Comparison of ENCODE assay signal across 16 mouse cellular contexts in the genomic region with DNA sequence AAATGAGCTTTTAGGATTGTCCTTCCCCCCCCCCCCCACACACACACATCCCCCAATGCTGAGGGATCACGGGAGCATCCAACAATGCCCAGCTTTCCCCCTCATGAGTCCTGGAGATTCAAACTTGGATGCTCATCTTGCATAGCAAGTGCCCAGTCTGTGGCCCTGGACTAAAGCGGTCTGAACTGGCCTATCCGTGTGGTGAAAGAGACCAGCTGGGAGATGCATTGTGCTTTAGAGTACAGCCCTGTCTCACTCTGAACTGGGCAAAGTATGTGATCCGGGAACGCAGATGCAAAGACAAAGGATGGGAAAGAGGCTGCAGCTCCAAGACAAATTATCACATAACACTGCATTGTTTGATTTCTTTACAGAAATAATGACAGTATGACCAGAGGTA. TPM values are rescaled to one million over a fixed set of nuclear protein-coding genes. Genes with fewer than 3 reads are reported as not detected.
DNase-seq lines count a peak whose midpoint lies in the region; ATAC-seq and TF ChIP-seq lines count a peak whose summit lies in the region.
"Had no signal": no experiment of that assay in that cellular context is flagged by ENCODE, and none has a peak within 500 bp of the region (broad histone marks: within the 10 kb centered on the region; RNA-seq: fewer than 3 reads in every experiment).

No protein-coding gene starts in this region.

- H3K36me3 ChIP-seq in forebrain, embryonic 15.5 days, result 0 out of 2 replicates have a peak, but pooled peaks cover 5% of the 10 kb centered on the region
- peaks cover 14% of the 10 kb centered on the region; the same call in 1 of the 2 replicates for H3K36me3 ChIP-seq in hindbrain, postnatal 0 days (ENCODE audit: insufficient read depth, low read length)
- H3K36me3 ChIP-seq in neural tube, embryonic 12.5 days, result peaks cover 26% of the 10 kb centered on the region
- H3K36me3 ChIP-seq: lung, embryonic 15.5 days had no signal

- peak; percentile 26 for DNase-seq in embryo, embryonic 10.5 days (ENCODE audit: low spot score)
- no peak for DNase-seq in embryo, embryonic 10 days (ENCODE audit: low spot score)
- DNase-seq in hindbrain, postnatal 0 days (ENCODE audit: low spot score), result peak; percentile 43
- DNase-seq in cerebellum, adult 9-10 months, result no peak
- DNase-seq in lung, postnatal 10 days, result no peak
- no peak for DNase-seq in adrenal gland, adult (ENCODE audit: inconsistent age in 2 of 2, low spot score in 1 of 2)
- DNase-seq: cerebellum, adult 2 months; kidney, adult 2 months; thymus, adult 18-20 months had no signal

- no peak overlapping the region for H3K4me2 ChIP-seq in forebrain, embryonic 15.5 days (replicated peaks)
- H3K4me2 ChIP-seq in hindbrain, postnatal 0 days (ENCODE audit: low read depth, low read length), result no peak overlapping the region
- no peak overlapping the region for H3K4me2 ChIP-seq in neural tube, embryonic 12.5 days (replicated peaks)
- H3K4me2 ChIP-seq: heart, embryonic 12.5 days; limb, embryonic 15.5 days; lung, embryonic 15.5 days had no signal

- 39% methylated on average over 5 of the region's 5 CpGs for WGBS in forebrain, embryonic 15.5 days
- 18% methylated on average over 5 of the region's 5 CpGs for WGBS in hindbrain, postnatal 0 days
- 55% methylated on average over 5 of the region's 5 CpGs for whole genome bisulfite sequencing in neural tube, embryonic 12.5 days

- no peak overlapping the region for H3K4me3 ChIP-seq in forebrain, embryonic 15.5 days
- no peak overlapping the region for H3K4me3 ChIP-seq in hindbrain, postnatal 0 days (ENCODE audit: low read length)
- no peak overlapping the region for H3K4me3 ChIP-seq in neural tube, embryonic 12.5 days
- H3K4me3 ChIP-seq: heart, embryonic 12.5 days; limb, embryonic 15.5 days; lung, embryonic 15.5 days; megakaryocyte, embryonic 14.5 days had no signal

- peak; percentile 55 for ATAC-seq in forebrain, embryonic 15.5 days (replicated peaks)
- ATAC-seq in hindbrain, postnatal 0 days, result peak; percentile 85
- ATAC-seq in neural tube, embryonic 12.5 days (ENCODE audit: low FRiP score, low read depth), result peak; percentile 80

- peaks cover 16% of the 10 kb centered on the region for H3K4me1 ChIP-seq in forebrain, embryonic 15.5 days
- peaks cover 11% of the 10 kb centered on the region; the same call in 1 of the 2 replicates for H3K4me1 ChIP-seq in hindbrain, postnatal 0 days (ENCODE audit: insufficient read depth, low read length)
- peaks cover 3% of the 10 kb centered on the region for H3K4me1 ChIP-seq in neural tube, embryonic 12.5 days
- H3K4me1 ChIP-seq: limb, embryonic 15.5 days had no signal

- no peaks in the 10 kb centered on the region for H3K27me3 ChIP-seq in forebrain, embryonic 15.5 days
- H3K27me3 ChIP-seq in hindbrain, postnatal 0 days (ENCODE audit: insufficient read depth, low read length), result no peaks in the 10 kb centered on the region
- no peaks in the 10 kb centered on the region for H3K27me3 ChIP-seq in neural tube, embryonic 12.5 days (replicated peaks)
- H3K27me3 ChIP-seq: CH12.LX; heart, embryonic 12.5 days; limb, embryonic 15.5 days; lung, embryonic 15.5 days had no signal

- no peak for TF ChIP-seq CTCF in hindbrain, postnatal 0 days (IDR thresholded peaks at IDR 0.05; ENCODE audit: low read depth)

- no peak overlapping the region for H3K9ac ChIP-seq in forebrain, embryonic 15.5 days (replicated peaks)
- no peak overlapping the region for H3K9ac ChIP-seq in hindbrain, postnatal 0 days (replicated peaks; ENCODE audit: low read length)
- H3K9ac ChIP-seq in neural tube, embryonic 12.5 days, result no peak overlapping the region
- H3K9ac ChIP-seq: heart, embryonic 12.5 days; limb, embryonic 15.5 days; lung, embryonic 15.5 days had no signal

- peak overlapping the region; percentile 52 for H3K27ac ChIP-seq in forebrain, embryonic 15.5 days (replicated peaks)
- H3K27ac ChIP-seq in hindbrain, postnatal 0 days, result peak overlapping the region; percentile 71
- no peak overlapping the region for H3K27ac ChIP-seq in neural tube, embryonic 12.5 days
- H3K27ac ChIP-seq: limb, embryonic 15.5 days had no signal

- H3K9me3 ChIP-seq in forebrain, embryonic 15.5 days, result no peaks in the 10 kb centered on the region
- no peaks in the 10 kb centered on the region for H3K9me3 ChIP-seq in hindbrain, postnatal 0 days (ENCODE audit: low read length)
- 0 out of 2 replicates have a peak, but pooled peaks cover 4% of the 10 kb centered on the region for H3K9me3 ChIP-seq in neural tube, embryonic 12.5 days
- H3K9me3 ChIP-seq: limb, embryonic 15.5 days; lung, embryonic 15.5 days had no signal

RNA-seq across cellular contexts. Expression of a gene that starts 40.1 kb away (rescaled TPM):
- 41.6 and 42.7 TPM in 2 replicates for polyA plus RNA-seq in forebrain, embryonic 15.5 days (2015; fragmentation: Nextera tagmentation; extraction: Ambion mirVana)
- 52.9 and 54.4 TPM in 2 replicates for total RNA-seq in hindbrain, postnatal 0 days (2014; rRNA removed)
- 46.7 and 46.8 TPM in 2 replicates for polyA plus RNA-seq in hindbrain, postnatal 0 days (2015; fragmentation: Nextera tagmentation; extraction: Ambion mirVana)
- polyA plus RNA-seq in neural tube, embryonic 12.5 days (2016; fragmentation: Nextera tagmentation; extraction: Ambion mirVana), result 61.4 and 74.6 TPM in 2 replicates
- total RNA-seq: CH12.LX had no signal

Comparison
In these comparisons a context has a peak if more than half of its experiments do, and no peak if none do; other contexts are left out.
1. DNase-seq: peak in embryo, embryonic 10.5 days (single experiment) and hindbrain, postnatal 0 days (single experiment); none in embryo, embryonic 10 days (single experiment), cerebellum, adult 9-10 months (single experiment), lung, postnatal 10 days (single experiment) and adrenal gland, adult (0 of 2).
2. Peak in every context shown above with its lines, with median percentiles within 50 percentile points of each other: ATAC-seq.